Mouse (Mus musculus): ENCODE data around the gene Nxf7. TPM values are rescaled to one million over a fixed set of nuclear protein-coding genes. Genes with fewer than 3 reads are reported as not detected.

Gene Nxf7
- not detected for polyA plus RNA-seq (2014; fragmentation: Illumina TruSeq; extraction: RNeasy Lipid Tissue Mini Kit (QIAGEN cat#74804); ENCODE audit: low read depth, low replicate concordance)

GRCm38 (mm10) chrX:135598677-135599076, at the start of gene Nxf7:
Gene Nxf7, minus strand, starts transcription at chrX:135598777.

GRCm38 (mm10) chrX:135627605-135628004, 29.0 kb upstream of the Nxf7 start, which contains the start of gene Prame:
Gene Prame, minus strand, starts transcription at chrX:135627705.

Other genes with a start within 250 kb of the Nxf7 start
- not detected for gene Gm5128, start 225.5 kb downstream of the Nxf7 start, polyA plus RNA-seq (2014; fragmentation: Illumina TruSeq; extraction: RNeasy Lipid Tissue Mini Kit (QIAGEN cat#74804); ENCODE audit: low read depth, low replicate concordance)
- gene Gm7903, start 164.9 kb downstream of the Nxf7 start, polyA plus RNA-seq (2014; fragmentation: Illumina TruSeq; extraction: RNeasy Lipid Tissue Mini Kit (QIAGEN cat#74804); ENCODE audit: low read depth, low replicate concordance) = not detected
- gene AV320801, start 104.2 kb downstream of the Nxf7 start, polyA plus RNA-seq (2014; fragmentation: Illumina TruSeq; extraction: RNeasy Lipid Tissue Mini Kit (QIAGEN cat#74804); ENCODE audit: low read depth, low replicate concordance) = not detected
- gene Prame, start 28.9 kb upstream of the Nxf7 start, polyA plus RNA-seq (2014; fragmentation: Illumina TruSeq; extraction: RNeasy Lipid Tissue Mini Kit (QIAGEN cat#74804); ENCODE audit: low read depth, low replicate concordance) = not detected
- gene Tcp11x2, start 95.0 kb upstream of the Nxf7 start, polyA plus RNA-seq (2014; fragmentation: Illumina TruSeq; extraction: RNeasy Lipid Tissue Mini Kit (QIAGEN cat#74804); ENCODE audit: low read depth, low replicate concordance) = not detected
- not detected for gene Tmsb15a, start 126.5 kb upstream of the Nxf7 start, polyA plus RNA-seq (2014; fragmentation: Illumina TruSeq; extraction: RNeasy Lipid Tissue Mini Kit (QIAGEN cat#74804); ENCODE audit: low read depth, low replicate concordance)
- 8.9 TPM for gene Armcx5, start 144.0 kb upstream of the Nxf7 start, polyA plus RNA-seq (2014; fragmentation: Illumina TruSeq; extraction: RNeasy Lipid Tissue Mini Kit (QIAGEN cat#74804); ENCODE audit: low read depth, low replicate concordance)
- gene Gprasp1, start 144.0 kb upstream of the Nxf7 start, polyA plus RNA-seq (2014; fragmentation: Illumina TruSeq; extraction: RNeasy Lipid Tissue Mini Kit (QIAGEN cat#74804); ENCODE audit: low read depth, low replicate concordance) = 24.2 TPM
- 18.2 TPM for gene Bhlhb9, start 198.8 kb upstream of the Nxf7 start, polyA plus RNA-seq (2014; fragmentation: Illumina TruSeq; extraction: RNeasy Lipid Tissue Mini Kit (QIAGEN cat#74804); ENCODE audit: low read depth, low replicate concordance)
- 5.2 TPM for gene Gprasp2, start 240.3 kb upstream of the Nxf7 start, polyA plus RNA-seq (2014; fragmentation: Illumina TruSeq; extraction: RNeasy Lipid Tissue Mini Kit (QIAGEN cat#74804); ENCODE audit: low read depth, low replicate concordance)